Mouse (Mus musculus) hindbrain, embryonic 12.5 days (tissue): ENCODE results near the gene Coro2b. TPM values are rescaled to one million over a fixed set of nuclear protein-coding genes. Genes with fewer than 3 reads are reported as not detected.
A peak's percentile ranks its signal among the peaks of the same experiment; 100 is the strongest.

ENCODE experiments used
- ATAC-seq: fragments of 200-750 bp; cut with Nextera tagmentation; 2 replicates; pipeline ENCODE4 v1.8.0; 2017; ENCODE audit warnings: moderate TSS enrichment; ENCODE audit not compliant: low FRiP score
- H3K27ac ChIP-seq: fragments of 300-500 bp; sonication (generic); 2 replicates; pipeline ENCODE4 v1.5.1; 2016; ENCODE audit warnings: mild to moderate bottlenecking
- H3K27me3 ChIP-seq: fragments of 300-500 bp; sonication (generic); 2 replicates; pipeline ENCODE4 v1.6.1; 2016; ENCODE audit warnings: mild to moderate bottlenecking
- H3K36me3 ChIP-seq: fragments of 300-500 bp; sonication (generic); 2 replicates; pipeline ENCODE4 v1.6.1; 2016; ENCODE audit warnings: mild to moderate bottlenecking
- H3K4me1 ChIP-seq: fragments of 300-500 bp; sonication (generic); 2 replicates; pipeline ENCODE4 v1.6.1; 2016
- H3K4me2 ChIP-seq: fragments of 300-500 bp; sonication (generic); replicated peaks from 2 replicates; pipeline ENCODE4 v1.6.1; 2016; ENCODE audit warnings: mild to moderate bottlenecking
- H3K4me3 ChIP-seq: fragments of 300-500 bp; sonication (generic); 2 replicates; pipeline ENCODE4 v1.5.1; 2016; ENCODE audit warnings: mild to moderate bottlenecking
- H3K9ac ChIP-seq: fragments of 300-500 bp; sonication (generic); 2 replicates; pipeline ENCODE4 v1.6.1; 2016; ENCODE audit warnings: mild to moderate bottlenecking, moderate library complexity
- H3K9me3 ChIP-seq: fragments of 300-500 bp; sonication (generic); replicated peaks from 2 replicates; pipeline ENCODE4 v1.6.1; 2016; ENCODE audit warnings: mild to moderate bottlenecking
- WGBS: fragments of 180-500 bp; shearing (Covaris S2); methylation state at CpG from one replicate; pipeline ENCODE4 v1.1.7; 2016; 5-methylcytosine and 5-hydroxymethylcytosine counted together
- polyA plus RNA-seq: library from polyadenylated mRNA; unstranded; fragments of >200 nt; fragmentation: Nextera tagmentation; extraction: Ambion mirVana; gene quantifications from 2 replicates; pipeline ENCODE4 v1.2.1, GENCODE M21; 2016

Coro2b gene
- polyA plus RNA-seq, 1 experiment from 2014 or later, result 34.2 TPM

DNA sequence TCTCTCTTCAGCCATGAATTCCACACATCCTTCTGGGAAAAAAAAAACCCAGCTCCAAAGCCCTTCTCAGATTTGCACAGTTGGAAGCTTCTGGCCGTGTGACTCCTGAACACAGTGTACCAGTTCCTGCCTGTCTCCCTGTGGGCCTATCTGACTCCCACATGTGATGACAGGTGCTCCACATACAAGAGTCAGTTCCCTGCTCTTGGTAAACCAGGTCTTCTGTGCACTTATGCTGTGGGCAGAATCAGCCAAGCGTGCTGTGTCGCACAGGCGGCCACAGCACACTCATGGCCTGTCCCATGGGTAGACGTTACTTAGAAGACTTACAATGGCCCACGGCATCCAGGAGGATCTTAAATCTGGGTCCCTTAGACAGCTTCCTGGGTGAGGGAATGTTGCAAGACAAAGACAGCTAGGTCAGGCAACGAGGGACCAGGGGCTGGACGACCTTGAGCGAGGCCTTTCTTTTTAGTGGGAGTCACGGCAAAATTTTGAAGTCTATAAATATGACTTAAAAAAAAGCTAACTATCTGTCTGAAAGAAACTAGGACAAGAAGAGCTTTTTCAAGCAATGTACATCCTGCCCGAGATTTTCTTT lies 30.3 kb downstream of the Coro2b start:
- H3K9ac ChIP-seq, result no peak overlapping the region
- ATAC-seq, result no peak
- peaks cover 54% of the 10 kb centered on the region for H3K4me1 ChIP-seq
- no peak overlapping the region for H3K27ac ChIP-seq
- H3K27me3 ChIP-seq, result no peaks in the 10 kb centered on the region
- H3K9me3 ChIP-seq, result no peaks in the 10 kb centered on the region
- no peaks in the 10 kb centered on the region for H3K36me3 ChIP-seq
- no peak overlapping the region for H3K4me2 ChIP-seq
- H3K4me3 ChIP-seq, result no peak overlapping the region
- WGBS, result 81% methylated on average over 11 of the region's 11 CpGs

DNA sequence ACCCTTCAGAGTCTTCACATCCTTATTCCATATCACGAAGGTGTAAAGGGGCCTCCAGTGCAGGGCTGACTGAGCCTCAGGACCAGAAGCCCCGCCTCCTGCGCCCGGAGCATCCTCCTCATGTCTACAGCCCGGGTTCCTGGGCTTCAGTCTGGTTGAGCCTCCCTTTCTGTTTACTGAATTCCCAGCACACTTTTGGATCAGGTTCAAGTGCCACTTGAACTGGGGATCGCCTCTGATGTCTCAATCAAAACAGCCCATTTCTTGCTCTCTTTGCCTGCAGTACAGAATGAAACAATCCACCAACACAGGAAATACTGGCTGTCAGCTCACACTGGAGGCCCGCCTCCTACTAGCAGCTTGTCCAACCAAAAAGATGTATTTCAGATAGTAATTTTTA lies 32.7 kb downstream of the Coro2b start:
- ATAC-seq, result no peak
- WGBS, result 68% methylated on average over 7 of the region's 7 CpGs
- Histone ChIP-seq H3K9me3 (no peaks in the 10 kb centered on the region), H3K27me3 (no peaks in the 10 kb centered on the region), H3K4me2 (no peak overlapping the region), H3K4me3 (no peak overlapping the region), H3K36me3 (no peaks in the 10 kb centered on the region), H3K27ac (no peak overlapping the region), H3K9ac (no peak overlapping the region), H3K4me1 (peaks cover 31% of the 10 kb centered on the region)

DNA sequence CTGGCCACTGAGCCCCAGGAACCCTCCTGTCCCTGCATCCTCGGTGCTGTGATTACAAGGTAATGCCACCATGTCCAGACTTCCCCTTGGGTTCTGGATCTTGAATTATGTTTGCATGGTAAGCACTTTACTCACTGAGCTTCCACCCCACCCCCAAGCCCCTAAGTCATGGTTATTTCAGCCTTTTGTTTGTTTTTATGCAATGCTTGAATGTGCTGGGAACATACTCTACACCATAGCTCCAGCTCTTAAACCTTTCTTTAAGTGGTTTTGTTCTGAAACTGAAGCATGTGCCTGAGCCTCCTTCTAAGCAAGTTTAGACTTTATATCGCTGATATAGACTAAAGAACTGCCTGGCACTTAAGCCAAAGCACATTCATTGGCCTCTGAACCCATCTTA lies 34.5 kb downstream of the Coro2b start:
- 81% methylated on average over 2 of the region's 2 CpGs for WGBS
- Histone ChIP-seq H3K27me3 (no peaks in the 10 kb centered on the region), H3K9ac (no peak overlapping the region), H3K4me1 (peaks cover 25% of the 10 kb centered on the region), H3K27ac (no peak overlapping the region), H3K4me3 (no peak overlapping the region), H3K9me3 (no peaks in the 10 kb centered on the region), H3K4me2 (no peak overlapping the region), H3K36me3 (no peaks in the 10 kb centered on the region)
- ATAC-seq, result no peak

DNA sequence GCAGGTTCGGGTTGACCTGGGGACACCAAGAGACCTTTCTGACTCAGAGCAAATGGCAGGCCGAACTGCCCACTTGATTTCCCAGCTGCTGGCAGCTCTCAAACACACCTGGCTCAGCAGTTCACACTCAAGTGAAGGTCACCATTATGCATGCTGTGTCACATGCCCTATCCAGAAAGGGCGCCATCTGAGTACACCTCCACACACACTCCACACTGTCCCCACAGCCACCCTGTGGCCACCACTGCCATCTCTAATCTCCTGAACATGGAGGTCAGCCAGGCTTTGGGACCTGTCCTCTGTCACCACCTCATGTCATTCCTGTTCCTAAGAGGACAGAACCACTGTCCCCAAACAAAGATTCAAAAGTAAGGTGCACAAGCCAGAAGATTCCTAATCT lies 35.3 kb downstream of the Coro2b start:
- 96% methylated on average over 3 of the region's 3 CpGs for WGBS
- ATAC-seq, result no peak
- H3K36me3 ChIP-seq, result no peaks in the 10 kb centered on the region
- H3K27me3 ChIP-seq, result no peaks in the 10 kb centered on the region
- H3K4me3 ChIP-seq, result no peak overlapping the region
- peaks cover 25% of the 10 kb centered on the region for H3K4me1 ChIP-seq
- no peak overlapping the region for H3K4me2 ChIP-seq
- H3K9me3 ChIP-seq, result no peaks in the 10 kb centered on the region
- no peak overlapping the region for H3K27ac ChIP-seq
- H3K9ac ChIP-seq, result no peak overlapping the region

DNA sequence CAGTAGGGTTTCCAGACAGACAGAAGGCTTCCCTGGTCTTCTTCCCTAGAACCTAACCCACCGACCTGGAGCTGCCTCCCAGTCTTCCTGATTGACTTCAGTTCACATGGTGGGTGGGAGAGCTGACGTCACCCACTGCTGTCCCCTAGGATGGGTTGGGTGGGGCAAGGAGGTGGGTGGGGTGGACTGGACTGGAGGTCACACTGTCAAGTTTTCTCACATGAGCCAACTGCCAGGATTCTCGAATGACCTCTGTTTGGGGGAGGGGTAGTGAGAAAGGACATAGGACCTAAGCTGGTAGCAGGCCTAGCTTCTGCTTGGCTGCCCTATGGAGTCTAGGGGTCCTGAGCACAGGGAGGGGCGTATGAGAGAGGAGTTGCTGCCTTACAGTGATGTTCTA lies 36.8 kb downstream of the Coro2b start:
- H3K27me3 ChIP-seq, result no peaks in the 10 kb centered on the region
- no peaks in the 10 kb centered on the region for H3K9me3 ChIP-seq
- no peak overlapping the region for H3K9ac ChIP-seq
- H3K36me3 ChIP-seq, result no peaks in the 10 kb centered on the region
- ATAC-seq, result no peak
- WGBS, result 77% methylated on average over 4 of the region's 4 CpGs
- no peak overlapping the region for H3K4me2 ChIP-seq
- no peak overlapping the region for H3K4me3 ChIP-seq
- H3K4me1 ChIP-seq, result peaks cover 15% of the 10 kb centered on the region
- H3K27ac ChIP-seq, result no peak overlapping the region

DNA sequence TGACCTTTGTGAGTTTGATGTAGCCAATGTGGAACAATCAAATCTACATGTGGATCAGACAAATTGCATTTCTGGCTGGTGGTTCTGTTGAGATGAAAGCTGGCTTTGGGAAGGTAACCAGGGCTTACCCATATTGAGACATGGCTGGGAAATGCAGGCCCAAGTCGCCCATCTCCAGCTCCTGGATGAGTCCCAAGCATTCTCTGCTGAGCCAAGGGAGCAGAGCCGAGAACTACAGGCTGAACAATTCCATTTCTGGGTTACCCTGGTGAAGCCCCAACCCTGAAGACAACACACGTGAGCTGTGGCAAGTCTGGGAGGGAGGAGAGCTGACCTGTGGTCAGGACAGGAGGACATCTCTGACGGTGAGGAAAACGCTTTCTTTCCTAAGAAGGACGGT lies 37.9 kb downstream of the Coro2b start:
- no peak for ATAC-seq
- Histone ChIP-seq H3K4me3 (no peak overlapping the region), H3K9ac (no peak overlapping the region), H3K4me1 (peaks cover 12% of the 10 kb centered on the region), H3K27me3 (no peaks in the 10 kb centered on the region), H3K27ac (no peak overlapping the region), H3K36me3 (no peaks in the 10 kb centered on the region), H3K9me3 (no peaks in the 10 kb centered on the region), H3K4me2 (no peak overlapping the region)
- 89% methylated on average over 6 of the region's 6 CpGs for WGBS

DNA sequence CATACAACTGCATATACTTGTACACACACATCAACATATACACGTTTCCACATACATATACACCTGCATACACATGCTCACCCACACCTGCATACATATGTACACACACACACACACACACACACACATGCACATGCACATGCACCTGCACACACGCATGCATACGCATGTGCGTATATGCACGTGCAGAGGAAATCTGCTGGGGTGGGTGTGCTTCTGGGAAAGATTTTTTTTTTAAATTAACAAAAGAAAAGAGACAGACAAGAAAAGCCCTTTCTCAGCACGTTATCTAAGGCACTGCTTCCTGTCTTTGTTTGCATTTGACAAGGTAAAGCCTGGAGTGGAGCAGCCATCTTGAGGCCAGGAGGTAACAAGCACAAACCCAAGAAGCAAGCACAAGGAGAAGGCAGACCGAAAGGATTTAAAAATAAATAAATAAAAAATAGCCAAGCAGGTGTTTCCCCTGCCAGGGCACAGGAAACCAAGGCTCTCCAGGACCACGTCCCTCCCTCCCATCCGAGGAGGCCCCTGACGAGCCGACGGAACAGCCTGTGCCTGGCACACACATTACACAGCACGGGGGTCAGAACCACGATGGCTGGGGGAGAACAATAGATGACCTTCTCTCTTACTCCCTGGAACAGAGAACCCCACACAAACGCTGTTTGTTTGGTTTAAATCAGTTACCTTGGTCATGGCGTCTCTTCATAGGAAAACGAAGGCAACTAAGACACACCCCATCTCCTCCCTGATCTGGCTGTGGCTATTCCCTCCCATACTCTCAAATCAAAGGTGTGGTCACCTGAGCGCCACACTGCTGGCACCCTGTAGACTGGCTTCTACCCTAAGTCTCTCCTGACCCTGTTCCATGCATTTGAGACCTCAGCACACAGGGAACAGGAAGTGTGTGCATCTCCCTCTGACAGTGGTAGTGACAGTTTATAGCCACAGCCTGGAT lies 39.4 kb downstream of the Coro2b start:
- 66% methylated on average over 18 of the region's 18 CpGs for WGBS
- no peak for ATAC-seq
- H3K4me2 ChIP-seq, result no peak overlapping the region
- peaks cover 9% of the 10 kb centered on the region for H3K4me1 ChIP-seq
- H3K9ac ChIP-seq, result no peak overlapping the region
- H3K27me3 ChIP-seq, result no peaks in the 10 kb centered on the region
- no peak overlapping the region for H3K4me3 ChIP-seq
- no peaks in the 10 kb centered on the region for H3K9me3 ChIP-seq
- H3K36me3 ChIP-seq, result no peaks in the 10 kb centered on the region
- H3K27ac ChIP-seq, result peak overlapping the region; percentile 48; the same call in 1 of the 2 replicates

DNA sequence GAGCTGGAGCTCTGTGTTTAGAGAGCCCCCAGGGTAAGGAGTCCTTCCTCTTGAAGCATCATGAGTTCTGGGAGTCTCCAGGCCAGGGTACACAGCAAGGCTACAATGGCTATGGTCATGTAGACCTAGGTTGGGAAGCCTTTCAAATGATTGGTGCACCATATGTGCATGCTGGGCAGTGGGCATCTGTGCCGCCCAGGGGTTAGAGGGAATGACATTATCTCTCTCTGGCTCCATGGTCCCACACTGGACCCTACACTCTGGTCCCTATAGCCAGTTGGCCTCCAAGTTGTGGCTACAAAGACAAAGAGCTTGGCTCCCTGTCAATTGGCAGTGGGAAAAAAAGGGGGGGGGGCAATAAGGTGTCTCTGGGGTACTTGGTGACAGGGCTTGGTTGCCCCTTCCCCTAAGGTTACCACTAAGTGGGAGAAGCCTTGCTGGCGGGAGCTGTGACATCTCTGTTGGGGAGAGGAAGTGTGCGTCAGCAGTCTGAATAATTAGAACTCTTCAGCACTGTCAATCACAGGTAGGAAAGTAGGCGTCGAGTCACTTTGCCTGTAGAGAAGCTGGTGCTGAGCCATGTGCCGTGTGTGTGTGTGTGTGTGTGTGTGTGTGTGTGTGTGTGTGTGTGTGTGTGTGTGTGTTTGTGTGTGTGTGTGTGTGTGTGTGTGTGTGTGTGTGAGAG lies 44.4 kb downstream of the Coro2b start:
- no peaks in the 10 kb centered on the region for H3K27me3 ChIP-seq
- H3K9me3 ChIP-seq, result no peaks in the 10 kb centered on the region
- 58% methylated on average over 6 of the region's 6 CpGs for WGBS
- ATAC-seq, result no peak
- H3K36me3 ChIP-seq, result no peaks in the 10 kb centered on the region
- H3K27ac ChIP-seq, result no peak overlapping the region
- H3K9ac ChIP-seq, result no peak overlapping the region
- peaks cover 12% of the 10 kb centered on the region for H3K4me1 ChIP-seq
- no peak overlapping the region for H3K4me2 ChIP-seq
- H3K4me3 ChIP-seq, result no peak overlapping the region

DNA sequence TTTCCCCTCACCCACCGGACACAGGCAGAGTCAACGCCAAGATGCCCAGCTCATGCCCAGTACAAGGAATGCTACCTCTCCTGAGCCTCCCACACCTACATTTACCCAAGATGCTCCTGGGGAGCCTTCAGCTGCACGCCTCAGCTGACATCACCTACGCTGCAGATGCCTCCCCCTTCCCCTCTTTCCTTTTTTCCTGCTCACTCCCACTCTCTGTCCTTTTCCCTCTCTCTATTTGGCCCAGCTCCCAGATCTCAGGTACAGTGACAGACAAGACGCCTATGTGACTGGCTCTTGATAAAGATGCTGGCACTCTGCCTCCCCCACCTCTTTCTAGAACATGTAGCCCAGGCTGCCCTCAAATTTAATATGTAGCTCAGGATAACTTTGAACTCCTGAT lies 45.2 kb downstream of the Coro2b start:
- no peaks in the 10 kb centered on the region for H3K9me3 ChIP-seq
- no peak overlapping the region for H3K4me3 ChIP-seq
- H3K4me1 ChIP-seq, result peaks cover 11% of the 10 kb centered on the region
- 95% methylated on average over 5 of the region's 5 CpGs for WGBS
- no peak overlapping the region for H3K4me2 ChIP-seq
- no peak for ATAC-seq
- no peaks in the 10 kb centered on the region for H3K27me3 ChIP-seq
- no peak overlapping the region for H3K27ac ChIP-seq
- H3K36me3 ChIP-seq, result peaks cover 4% of the 10 kb centered on the region
- H3K9ac ChIP-seq, result no peak overlapping the region

DNA sequence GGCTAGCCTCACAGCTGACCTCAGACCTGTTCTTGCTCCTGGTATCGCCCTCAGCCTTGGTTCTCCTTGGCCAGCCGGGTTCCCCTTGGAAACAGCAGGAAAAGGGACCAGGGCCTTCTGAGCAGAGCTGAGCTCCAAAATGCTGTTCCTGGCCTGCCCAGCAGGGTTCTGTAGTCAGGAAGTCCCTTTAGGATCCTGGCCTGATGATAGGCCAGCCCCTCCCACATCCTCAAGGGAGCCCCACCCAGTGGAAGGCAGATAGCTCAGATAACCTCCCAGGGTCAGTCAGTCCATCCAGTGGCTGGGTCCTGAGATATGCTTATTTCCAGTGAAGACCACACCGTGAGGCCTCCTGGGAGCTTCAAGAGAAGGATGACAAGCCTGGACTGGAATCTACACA lies 45.7 kb downstream of the Coro2b start:
- Histone ChIP-seq H3K27me3 (no peaks in the 10 kb centered on the region), H3K9me3 (no peaks in the 10 kb centered on the region), H3K9ac (no peak overlapping the region), H3K36me3 (peaks cover 4% of the 10 kb centered on the region), H3K4me2 (no peak overlapping the region), H3K4me3 (no peak overlapping the region), H3K4me1 (peaks cover 11% of the 10 kb centered on the region), H3K27ac (no peak overlapping the region)
- WGBS, result 65% methylated on average over 3 of the region's 3 CpGs
- no peak for ATAC-seq

DNA sequence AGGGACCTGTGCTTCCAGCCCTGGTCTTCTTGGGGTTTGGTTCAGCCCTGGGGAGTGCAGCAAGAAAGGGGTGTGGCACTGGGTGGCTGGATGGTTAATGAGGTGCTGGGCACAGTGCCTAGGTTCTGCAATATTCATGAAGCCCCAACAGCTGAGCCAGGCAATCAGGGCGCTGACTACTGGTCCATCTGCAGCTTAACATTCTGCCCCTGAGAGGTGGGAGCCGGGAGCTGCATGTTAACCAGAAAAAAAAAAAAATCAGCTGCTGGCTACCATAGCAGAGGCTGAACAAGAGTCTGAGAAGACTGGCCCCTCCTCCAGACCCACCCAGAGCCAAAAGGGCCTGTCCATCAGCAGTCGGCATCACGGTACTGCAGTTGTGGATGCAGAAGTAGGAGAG lies 52.7 kb downstream of the Coro2b start:
- ATAC-seq, result peak; percentile 67; the same call in 1 of the 2 replicates
- Histone ChIP-seq H3K4me3 (no peak overlapping the region), H3K27ac (no peak overlapping the region), H3K27me3 (no peaks in the 10 kb centered on the region), H3K4me2 (no peak overlapping the region), H3K4me1 (peaks cover 41% of the 10 kb centered on the region), H3K36me3 (peaks cover 4% of the 10 kb centered on the region), H3K9ac (no peak overlapping the region), H3K9me3 (no peaks in the 10 kb centered on the region)
- 22% methylated on average over 4 of the region's 4 CpGs for WGBS

DNA sequence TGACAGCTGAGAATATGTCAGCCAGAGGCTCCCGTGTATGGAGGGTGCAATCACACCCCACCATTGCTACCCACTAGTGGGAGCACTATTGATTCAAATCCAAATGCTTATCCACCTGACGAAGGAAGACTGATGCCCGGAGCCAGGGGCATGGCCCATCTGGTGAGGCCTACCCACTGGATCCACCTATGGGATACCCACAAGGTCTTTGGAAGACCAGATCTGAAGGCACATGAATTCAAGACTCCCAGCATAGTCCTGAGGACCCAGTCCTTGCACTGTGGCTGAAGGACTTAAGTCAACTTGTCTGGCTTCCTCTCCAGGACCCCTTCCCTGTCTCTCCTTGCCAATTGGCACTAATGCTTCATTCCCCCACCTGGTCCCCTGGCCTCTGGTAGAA lies 54.1 kb downstream of the Coro2b start:
- Histone ChIP-seq H3K36me3 (peaks cover 4% of the 10 kb centered on the region), H3K27me3 (no peaks in the 10 kb centered on the region), H3K4me3 (no peak overlapping the region), H3K9me3 (no peaks in the 10 kb centered on the region), H3K4me2 (no peak overlapping the region), H3K9ac (no peak overlapping the region), H3K27ac (no peak overlapping the region), H3K4me1 (peaks cover 35% of the 10 kb centered on the region)
- no peak for ATAC-seq
- WGBS, result 89% methylated on average over 3 of the region's 3 CpGs
